Mouse (Mus musculus) myocyte (in vitro differentiated cells): ENCODE data around the gene Tgfbr1.

ENCODE experiments used
- E2F4 ChIP-seq: IDR thresholded peaks from one replicate; pipeline ENCODE4 v1.6.1; 2011; ENCODE audit warnings: mild to moderate bottlenecking, control low read depth, moderate library complexity; ENCODE audit not compliant: insufficient read depth
- POLR2A ChIP-seq: IDR thresholded peaks from one replicate; pipeline ENCODE4 v1.6.1; 2011; ENCODE audit warnings: low read depth, mild to moderate bottlenecking, control low read depth, moderate library complexity; ENCODE audit not compliant: insufficient read length
- POLR2AphosphoS2 ChIP-seq: IDR thresholded peaks from one replicate; pipeline ENCODE4 v1.6.1; 2011; ENCODE audit warnings: low read depth, control low read depth; ENCODE audit not compliant: insufficient read length

DNA sequence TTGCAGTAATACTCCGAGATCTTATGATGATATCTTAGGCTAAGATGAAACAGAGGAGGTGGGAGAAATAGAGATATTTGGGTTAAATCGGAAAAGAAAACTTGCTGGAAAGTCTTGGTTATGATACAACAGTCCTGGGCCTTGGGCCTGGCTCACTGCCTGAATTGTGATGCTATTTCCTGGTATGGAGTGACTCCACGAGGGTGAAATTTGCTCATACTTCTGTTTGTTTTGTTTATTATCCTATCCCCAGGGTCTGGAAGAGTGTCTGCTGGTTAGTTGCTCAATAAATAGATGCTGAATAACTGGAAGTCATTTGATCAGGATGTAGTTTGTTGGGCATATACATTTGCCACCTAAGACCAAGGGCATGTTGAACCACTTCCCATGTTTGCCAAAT, 25.2 kb upstream of the Tgfbr1 start:
- TF ChIP-seq POLR2AphosphoS2: no peak
- TF ChIP-seq E2F4: no peak
- no peak for TF ChIP-seq POLR2A
